Mouse (Mus musculus) lung, postnatal 36 days (tissue): ENCODE results near the gene Dapk2.

Source experiments
- DNase-seq: peaks from one replicate; pipeline ENCODE4 v3.0.0; 2022; ENCODE audit warnings: mixed read lengths

Dapk2 gene

DNA sequence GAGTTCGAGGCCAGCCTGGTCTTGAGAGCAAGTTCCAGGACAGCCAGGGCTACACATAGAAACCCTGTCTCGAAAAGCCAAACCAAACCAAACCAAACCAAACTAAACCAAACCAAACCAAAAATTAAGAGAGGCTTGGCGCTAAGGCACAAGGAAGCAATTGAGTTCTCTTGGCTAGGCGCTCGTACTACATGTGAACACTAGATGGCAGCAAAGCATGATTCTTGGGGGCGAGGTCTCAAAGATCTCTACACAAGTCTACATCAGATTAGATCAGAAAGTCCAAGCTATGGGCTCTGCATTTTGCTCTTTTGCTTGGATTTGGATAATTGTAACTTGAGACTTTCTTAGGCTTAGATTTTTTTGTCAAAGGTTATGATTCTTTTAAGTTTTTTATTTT lies 13.8 kb upstream of the Dapk2 start:
- DNase-seq = peak; percentile 84

DNA sequence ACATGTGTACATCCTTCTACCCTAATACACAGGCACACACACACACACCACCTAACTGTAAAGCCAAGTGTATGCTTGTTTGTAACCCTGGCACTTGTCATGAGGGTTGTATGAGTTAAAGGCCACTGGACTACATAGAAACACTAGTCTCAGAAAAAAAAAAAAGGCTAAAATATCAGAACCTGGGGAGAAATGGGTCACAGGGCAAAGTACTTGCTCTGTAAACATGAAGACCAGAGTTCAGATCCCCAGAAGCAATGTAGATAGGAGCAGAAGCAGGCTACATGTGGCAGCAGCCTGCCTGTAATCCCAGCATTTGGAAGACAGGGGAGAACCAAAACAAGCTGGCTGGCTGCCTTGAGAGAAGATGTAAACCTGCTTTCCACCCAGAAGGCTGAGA lies 11.9 kb upstream of the Dapk2 start:
- no peak for DNase-seq

DNA sequence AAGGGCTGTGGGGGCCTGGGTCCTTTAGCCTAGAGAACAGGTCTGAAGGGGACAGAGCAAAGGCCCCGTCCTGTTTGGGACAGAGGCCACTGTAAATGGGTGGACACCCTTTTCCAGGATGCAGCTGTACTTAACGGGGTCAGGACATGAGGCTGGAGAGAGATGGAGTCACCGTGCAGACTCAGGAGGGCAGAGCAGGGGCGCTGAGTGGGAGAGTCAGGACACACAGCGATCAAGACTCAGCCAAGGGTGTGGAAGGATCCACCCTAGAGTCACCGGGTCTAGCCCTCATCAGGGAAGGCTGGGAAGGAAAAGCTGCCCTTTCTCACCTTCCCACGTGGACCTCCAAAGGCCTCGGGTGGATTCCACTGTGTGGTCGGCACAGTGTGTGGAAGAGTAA lies 6.0 kb upstream of the Dapk2 start:
- no peak for DNase-seq

DNA sequence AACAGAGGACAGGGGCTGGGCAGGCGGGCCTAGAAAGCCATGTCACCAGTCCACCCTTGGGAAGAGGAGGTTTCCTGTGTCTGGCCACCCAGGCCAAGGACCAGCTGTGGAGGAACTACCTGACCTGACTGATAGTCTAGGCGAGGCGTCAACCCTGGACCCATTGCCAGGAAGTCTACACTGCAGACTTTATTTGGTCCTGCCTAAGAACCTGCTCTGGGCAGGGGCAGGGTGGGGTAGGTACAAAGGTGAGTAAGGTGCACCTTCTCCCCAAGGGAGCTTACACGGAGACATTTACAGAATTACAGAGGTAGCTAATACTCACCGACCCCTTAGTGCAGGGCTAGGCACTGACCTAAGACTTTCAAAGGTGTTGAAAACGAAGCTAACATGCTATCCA lies 4.4 kb upstream of the Dapk2 start:
- DNase-seq = no peak

DNA sequence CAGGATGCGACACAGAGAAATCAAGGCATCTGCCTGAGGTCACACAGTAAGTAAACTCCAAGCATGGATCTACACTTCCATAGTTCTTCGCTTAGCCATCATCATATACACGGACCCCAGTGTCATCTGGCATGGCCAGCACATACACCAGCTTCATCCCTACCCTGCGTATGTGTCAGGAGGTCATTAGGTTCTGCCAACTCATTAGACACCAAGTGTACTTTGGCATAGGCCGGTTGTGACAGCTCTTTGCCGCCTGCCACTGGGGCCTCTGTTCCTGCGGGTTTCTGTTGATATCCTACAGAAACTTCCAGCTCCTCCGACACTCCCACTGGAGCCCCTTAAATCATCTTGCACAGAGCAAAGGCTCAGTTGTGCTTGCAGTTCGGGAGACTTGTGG lies 4.0 kb upstream of the Dapk2 start:
- no peak for DNase-seq

DNA sequence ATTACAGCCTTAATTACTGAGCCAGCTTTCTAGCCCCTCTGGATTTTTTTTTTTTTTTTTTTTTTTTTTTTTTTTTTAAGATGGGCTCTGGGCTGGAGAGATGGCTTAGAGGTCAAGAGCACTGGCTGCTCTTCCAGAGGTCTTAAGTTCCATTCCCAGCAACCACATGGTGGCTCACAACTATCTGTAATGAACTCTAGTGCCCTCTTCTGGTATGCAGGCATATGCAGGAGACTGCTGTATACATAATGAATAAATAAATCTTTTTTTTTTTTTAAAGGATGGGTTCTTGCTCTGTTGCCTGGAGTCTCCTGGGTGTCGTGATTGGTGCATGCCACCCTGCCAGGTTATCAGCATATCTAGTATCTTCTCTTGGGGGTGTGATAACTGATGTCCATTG lies 2.5 kb upstream of the Dapk2 start:
- no peak for DNase-seq

DNA sequence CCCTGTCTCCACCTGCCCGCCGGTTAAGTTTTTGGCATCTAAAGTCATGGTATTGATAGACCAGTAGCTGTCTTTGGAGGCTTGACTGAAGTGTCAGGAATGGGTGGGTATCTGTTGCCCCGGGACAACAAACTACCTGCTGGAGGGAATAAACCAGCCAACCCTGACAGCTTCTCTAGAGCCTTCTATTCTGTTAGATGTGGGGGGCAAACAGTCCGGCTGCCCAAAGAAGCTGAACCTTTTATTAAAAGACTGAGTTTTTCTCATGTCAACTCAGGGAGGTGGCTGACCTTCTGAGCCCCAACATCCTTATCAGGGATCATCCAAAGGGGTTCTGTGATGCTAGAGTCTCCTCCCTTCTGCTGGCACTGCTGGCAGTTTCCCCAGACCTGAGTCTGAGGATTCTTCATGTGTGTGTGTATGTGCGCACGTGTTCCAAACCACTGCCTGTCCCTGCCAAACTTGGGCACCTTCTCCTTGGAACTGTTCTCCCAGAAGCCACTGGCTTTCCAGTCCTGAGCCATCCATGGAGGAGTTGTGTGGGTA lies 935 bp downstream of the Dapk2 start:
- no peak for DNase-seq

DNA sequence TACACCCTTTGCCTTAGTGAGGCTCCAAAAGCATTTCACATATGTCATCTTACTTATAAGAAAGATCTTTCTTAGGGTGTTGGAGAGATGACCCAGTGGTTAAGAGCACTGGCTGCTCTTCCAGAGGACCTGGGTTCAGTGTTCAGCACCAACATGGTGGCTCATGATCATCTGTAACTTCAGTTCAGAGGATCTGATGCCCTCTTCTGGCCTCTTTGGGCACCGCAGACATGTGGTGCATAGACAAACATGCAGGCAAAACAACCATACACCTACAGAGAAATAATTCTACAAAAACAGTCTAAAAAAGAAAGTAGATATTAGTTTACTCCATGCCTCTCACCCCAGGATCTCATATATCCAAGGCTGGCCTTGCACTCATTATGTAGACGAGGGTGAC lies 2.1 kb downstream of the Dapk2 start:
- DNase-seq = no peak

DNA sequence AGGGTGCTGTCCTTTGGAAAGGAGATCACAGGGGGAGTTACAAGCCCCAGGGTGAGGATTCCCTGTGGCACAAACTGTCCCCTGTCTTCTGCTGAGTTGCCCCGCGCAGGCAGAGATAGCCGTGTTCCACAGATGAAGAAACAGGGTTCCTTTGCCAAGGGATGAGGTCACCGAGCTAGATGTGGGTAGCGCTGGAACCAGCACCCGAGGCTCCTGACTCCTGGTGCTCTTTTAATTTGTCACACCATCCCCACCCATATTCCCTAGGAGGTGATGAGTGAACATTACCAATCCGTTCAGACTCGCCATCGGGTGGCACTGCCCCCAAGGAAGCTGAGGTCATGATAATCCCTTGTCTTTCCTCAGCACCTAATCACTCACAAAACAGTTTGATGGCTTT lies 5.0 kb downstream of the Dapk2 start:
- no peak for DNase-seq

DNA sequence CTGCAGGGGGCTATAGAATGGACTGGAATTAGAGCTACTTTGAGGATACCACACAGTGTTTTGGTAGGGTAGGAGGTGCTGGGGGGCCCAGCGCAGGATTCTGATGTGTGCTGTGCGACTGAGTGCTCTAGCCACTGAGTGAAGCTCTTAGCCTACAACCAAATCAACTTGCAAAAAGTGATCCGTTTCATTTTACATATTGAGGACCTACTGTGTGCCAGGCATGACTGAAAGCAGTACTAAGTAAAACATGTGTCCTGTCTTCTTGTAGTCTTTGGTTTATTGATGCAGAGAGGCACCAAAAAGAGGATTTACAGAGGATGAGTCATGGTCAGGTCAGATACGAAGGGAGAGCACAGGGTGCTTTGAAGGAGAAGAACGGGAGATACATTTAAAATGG lies 9.2 kb downstream of the Dapk2 start:
- DNase-seq = no peak

DNA sequence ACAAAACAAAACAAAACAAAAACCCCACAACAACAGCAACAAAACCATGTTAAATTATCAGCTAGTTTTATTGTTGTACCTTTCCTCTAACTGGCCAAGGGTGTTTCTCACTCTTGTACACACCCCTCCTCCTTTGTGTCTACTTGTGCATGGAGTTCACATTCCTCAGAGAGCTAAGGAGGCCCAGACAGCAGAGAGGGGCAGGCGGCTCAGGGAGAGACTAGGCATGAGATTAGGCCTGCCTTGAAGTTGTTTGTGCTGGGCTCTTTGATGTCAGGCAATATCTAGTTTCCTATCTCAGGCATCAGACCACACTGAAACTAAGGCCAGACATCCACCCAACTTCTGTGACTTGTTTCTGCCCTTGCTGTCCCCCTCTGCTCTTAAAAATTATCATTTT lies 10.2 kb downstream of the Dapk2 start:
- peak; percentile 54 for DNase-seq

DNA sequence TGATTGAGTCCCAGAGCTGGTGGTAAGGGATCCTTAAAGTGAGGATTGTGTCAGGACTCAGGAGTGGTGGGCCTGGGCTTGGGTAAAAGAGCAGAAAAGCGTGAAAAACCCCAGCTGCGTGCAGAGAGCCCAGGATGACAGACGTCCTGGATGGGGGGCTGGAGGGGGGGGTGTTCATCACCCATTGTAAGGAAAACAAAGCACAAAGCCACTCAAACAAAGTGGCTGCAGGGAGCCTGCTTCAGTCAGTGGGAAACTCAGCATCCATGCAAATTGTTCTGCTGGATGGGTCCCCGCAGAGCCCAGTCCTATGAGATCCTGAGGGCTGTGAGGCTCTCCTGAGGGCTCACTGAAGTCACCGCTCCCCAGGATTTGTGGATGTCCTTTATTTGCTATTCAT lies 12.5 kb downstream of the Dapk2 start:
- DNase-seq = no peak

DNA sequence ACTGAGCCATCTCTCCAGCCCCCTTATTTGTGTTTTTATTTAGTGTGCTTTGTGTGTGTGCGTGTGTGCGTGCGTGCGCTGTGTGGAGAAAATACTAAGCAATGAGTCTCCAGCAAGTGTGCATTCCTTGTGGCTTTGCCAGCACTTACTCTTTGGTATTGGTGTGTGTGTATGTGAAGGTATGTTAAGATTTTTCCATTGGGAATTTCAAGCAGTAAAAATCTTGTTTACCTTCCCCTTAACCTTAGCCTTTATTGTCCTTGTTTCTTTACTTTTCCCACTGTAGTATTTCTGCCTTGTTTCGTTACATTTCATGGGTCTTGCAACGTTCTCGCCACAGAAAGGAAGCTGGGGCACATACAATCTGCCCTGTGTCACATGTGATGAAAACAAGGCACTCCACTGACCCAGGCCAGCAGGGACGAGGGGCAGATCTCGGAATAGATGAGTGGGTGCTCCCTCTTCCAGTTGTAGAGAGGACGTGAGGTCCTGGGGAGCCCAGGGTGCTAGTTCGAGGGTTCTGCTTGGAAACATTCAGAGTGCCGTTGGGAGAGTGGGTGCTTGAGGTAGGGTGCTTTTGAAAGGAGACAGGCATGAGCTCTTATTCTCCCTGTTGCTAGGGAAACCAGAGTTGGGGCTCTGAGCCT lies 13.4 kb downstream of the Dapk2 start:
- DNase-seq = peak; percentile 56

DNA sequence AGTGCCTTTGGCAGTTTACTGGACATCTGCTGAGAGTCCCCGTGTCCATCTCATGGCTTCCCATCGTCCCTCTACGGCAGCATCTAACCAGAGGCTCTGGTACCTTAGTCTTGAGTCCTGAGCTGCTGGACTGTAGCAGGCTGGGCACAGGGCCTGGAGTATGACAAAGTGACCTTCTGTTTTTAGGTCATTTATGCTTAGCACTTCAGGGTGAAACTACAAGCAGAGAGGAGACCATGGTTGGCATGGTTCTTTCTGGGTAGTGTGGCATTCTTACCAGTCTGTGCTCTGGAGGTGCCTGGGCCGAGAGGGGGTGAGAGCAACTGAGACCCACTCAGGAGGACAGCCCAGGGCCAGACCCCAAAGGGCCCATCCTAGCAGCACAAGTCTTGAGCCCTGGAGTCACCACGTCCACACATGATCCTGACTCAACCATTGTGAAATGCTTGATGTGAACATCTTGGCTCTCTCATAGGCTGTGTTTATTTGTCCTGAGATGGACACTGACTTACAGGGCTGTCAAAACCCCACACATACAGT lies 15.4 kb downstream of the Dapk2 start:
- DNase-seq = no peak

DNA sequence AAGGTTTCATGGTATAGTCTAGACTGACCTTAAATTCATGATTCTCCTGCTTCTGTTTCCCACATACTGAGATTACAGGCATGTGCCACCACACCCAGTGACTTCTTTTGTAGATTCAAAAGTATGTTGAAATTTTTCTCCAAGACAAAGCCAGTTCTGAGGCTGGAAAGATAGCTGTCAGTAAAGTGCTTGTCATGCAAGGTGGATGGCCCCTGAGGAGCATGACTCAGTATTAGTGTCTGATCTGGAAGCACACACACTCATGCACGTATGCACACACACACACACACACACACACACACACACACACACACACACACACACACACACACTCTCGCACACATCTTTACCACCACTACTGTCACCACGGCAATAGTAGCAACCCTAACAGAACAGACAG lies 17.0 kb downstream of the Dapk2 start:
- no peak for DNase-seq

DNA sequence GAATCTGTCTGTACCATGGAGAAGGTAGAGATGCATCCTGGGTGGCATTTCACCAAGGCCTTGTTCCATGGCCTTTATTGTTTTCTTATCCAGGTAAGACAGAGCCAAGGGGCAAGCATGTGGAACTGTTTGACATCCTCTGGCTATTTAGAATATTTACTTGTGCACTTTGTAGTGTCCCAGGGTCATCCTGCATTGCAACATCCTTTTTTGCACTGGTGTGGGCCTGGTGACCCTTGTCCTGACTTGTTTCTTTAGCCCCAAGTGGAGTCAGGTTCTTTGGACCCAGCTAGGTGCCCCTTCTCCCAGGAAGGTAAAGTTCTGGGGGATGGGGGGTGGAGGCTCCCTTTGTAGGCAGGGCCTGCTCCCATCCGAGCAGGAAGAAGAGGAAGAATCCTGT lies 20.0 kb downstream of the Dapk2 start:
- DNase-seq = no peak

DNA sequence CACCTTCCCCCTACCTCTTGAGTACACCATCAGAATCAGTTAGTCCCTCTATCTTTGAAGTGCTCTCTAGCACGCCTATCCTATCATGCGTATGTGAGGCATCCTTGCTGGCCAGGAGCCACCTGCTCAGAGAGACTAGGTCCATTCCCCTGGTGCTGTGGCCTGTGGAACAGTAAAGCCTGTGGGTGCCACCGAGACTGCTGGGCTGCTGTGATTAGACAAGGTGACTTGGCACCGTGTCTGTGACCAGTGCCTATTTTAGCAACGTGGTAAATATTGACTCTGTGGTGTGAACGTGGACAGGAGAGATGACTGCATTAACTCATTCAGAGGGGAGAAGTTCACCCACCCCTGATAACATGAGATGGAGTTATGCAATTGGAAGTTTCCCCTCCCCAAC lies 21.8 kb downstream of the Dapk2 start:
- DNase-seq = peak; percentile 81

DNA sequence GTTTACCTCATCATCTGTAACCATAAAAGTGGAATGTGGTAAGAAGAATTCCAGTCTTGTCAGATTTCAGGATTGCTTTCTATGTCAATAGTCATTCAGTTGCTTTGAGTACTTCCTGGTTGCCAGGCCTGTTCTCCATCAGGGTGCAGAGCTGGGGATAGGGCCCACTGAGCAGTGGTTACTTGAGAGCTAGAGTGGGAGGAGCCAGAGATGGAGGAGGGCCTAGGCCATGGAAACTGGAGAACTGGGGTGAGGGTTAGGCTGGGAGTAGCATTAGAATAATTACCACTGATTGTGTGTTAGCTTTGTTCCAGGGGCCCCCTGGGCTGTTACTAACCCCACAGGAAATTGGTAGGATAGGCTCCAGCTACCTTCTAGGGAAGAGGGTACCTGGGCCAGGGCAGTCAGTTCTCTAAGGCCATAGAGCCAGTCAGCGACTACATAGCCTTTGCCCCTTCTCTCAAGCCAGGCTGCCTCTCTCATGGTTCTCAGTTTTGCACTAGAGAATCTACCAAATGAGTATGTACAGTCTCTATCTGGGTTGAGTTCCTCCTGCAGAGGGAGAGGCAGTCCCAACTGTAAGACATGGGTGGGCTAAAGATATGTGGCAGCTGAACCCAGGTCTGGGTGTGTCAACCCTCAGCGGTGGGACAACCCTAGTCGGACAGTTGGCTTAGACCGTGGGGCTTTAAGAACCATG lies 23.3 kb downstream of the Dapk2 start:
- peak; percentile 87 for DNase-seq

DNA sequence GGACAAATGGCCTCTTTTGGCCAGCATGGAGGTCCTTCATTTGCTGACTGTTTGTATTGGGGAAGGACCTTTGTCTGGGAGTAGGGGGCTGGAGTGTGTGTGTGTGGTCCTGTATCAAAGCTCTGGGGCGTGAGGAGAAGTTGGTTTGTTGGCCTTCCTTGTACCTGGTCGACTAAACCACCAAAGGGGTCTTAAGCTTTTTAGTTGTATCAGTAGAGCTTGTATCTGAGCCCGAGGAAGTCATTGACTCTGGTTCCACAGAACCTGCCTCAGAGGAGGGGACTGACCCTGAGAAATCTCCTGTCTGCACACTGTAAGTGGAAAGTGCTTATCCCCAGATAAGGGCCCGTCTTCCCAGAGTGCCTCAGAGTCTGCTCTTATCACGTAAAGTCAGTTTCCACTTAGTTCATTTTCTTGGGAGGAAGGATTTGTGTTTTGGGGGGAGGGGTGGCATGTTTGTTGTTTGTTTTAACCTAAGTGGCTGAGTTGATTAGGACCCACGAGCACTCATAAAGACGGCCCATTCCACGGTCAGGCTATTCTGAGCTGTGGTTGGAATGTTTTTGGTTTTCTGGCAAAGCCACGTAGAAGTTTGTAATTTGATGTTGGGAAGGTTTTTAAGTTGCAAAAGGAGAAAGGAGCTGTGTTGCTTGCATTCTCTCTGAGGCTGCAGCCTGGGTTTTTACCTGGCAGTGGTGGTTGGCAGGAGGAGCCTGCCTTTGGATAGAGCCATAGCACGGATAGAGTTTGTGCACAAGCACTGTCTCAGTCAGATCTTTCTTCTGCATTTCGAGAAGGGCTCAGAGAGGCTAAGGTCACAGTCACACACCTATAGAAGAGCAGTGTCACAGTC lies 24.0 kb downstream of the Dapk2 start:
- peak; percentile 55 for DNase-seq

DNA sequence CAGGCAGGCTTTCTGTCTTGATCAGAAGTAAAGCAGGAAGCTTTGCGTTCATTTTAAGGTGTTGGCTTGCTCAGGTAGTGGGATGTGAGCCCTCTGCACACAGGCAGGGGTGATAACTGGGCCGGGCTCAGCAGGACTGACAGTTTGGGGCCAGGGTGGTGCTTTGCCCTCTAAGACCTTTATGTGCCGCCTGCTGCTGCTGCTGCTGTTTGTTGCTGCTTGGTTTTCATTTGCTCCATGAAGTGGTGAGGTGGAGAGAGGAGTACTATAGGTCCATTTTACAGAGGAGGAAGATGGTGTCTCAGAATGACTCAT lies 24.6 kb downstream of the Dapk2 start:
- DNase-seq = no peak

DNA sequence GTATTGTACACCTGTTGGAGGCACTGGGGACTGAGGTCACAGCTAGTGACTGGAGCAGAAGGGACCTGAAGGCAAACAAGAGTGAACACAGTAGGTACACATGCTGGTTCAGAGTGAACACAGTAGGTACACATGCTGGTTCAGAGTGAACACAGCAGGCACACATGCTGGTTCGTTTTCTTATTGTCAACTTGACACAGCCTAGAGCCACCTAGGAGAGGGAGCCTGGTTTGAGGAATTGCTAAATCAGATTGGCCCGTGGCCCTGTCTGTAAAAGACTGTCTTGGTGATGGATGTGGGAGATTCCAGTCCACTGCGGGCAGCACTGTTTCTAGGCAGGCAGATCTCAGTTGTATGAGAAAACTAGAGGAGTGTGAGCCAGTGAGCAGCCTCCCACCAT lies 25.0 kb downstream of the Dapk2 start:
- no peak for DNase-seq

DNA sequence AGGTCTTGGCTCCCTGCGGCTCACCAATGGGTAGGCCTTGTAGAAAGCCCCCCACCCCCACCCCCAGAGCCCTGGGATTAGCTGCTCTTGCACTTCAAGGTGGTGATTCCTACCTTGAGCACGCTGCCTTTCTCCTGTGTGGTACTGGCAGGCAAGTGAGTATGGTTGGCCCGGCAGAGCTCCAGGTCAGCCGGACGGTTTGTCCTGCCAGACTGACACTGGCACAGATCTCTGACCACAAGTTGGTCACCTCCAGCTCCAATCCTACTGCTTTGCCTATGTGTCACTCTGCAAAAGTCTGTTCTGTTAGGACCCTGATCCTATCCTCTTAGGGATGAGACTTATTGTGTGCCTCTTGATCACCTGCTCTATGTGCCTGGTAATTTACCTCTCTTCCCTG lies 26.5 kb downstream of the Dapk2 start:
- no peak for DNase-seq

DNA sequence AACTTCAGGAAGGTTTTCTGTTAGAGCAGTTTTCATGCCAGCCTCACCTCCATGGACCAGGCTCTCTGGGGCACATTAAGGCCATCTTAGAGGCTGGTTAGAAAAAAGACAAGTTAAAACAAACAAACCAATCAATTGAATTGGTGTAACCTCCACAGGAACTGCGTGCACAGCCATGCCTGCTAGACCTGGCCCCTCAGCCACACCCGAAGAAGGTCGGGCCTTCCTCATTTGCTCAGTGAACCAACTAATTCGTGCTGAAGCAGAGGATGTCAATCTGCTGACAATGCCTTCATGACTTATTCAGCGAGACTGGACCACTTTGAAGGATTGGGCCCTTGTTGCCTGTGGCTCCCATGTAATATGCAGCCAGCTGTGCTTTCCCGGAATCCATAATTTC lies 28.4 kb downstream of the Dapk2 start:
- DNase-seq = no peak

DNA sequence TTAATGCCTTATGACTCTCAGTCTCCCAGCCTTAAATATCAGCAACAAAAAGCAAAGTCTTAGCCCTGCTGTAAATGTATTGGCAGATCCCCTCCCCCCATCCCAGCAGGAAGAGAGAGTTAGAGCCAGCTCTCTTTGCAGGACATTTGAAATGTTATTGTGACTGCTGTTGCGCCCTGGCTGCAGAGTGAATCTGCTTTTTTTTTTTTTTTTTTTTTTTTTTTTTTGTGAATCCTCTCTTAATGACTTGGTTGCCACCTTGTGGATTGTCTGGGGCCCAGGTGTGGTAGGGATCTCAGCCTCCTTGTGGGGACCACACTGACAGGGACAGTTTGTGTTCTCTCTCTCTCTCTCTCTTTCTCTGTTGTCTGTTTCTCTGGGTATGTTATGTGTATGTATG lies 31.0 kb downstream of the Dapk2 start:
- DNase-seq = no peak
